Mouse (Mus musculus): ENCODE results near the gene Stx6. TPM values are rescaled to one million over a fixed set of nuclear protein-coding genes. Genes with fewer than 3 reads are reported as not detected.
A peak's percentile ranks its signal among the peaks of the same experiment; 100 is the strongest.

The Stx6 gene
- total RNA-seq, 2 experiments from 2014 or later, result 47.9 to 65.0 TPM

DNA sequence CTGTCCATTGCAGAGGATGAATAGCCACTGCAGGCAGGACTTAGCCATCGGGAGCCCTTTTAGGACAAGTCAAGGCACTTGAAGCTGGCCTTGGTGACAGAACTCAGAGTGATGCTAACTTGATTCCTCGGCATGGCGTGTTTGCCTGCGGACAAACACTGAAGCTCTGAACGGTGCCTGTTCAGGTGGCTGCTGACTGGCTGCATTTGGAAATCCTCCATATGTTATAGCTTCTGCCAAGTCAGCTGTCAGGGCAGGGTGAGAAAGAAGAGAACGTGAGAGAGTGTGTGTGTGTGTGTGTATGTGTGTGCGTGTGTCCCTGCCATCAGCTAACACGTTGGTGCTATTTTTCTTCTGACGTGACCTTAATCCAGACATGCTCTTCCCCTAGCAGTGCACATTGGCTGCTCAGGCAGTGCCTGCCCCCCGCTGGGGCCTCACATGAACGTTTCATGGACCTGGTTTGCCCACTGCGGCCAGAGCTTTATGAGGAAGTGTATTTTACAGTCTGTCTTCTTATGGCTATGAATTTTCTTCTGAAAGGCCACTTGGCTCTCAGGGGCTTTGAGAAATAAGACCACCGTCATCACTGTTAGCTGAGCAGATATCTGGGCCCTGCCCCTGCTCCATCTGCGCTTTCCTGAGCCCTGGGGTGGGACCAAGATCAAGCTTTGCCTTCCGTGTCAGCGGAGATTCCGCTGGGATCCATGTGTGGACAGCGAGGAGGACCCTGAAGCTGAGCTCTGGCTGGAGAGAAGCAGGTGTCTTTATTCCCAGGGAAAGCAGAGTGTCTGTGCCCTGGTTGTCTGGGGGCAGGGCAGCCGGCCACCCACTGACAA is 47.5 kb downstream of the Stx6 start:
- peak; percentile 45 for DNase-seq

DNA sequence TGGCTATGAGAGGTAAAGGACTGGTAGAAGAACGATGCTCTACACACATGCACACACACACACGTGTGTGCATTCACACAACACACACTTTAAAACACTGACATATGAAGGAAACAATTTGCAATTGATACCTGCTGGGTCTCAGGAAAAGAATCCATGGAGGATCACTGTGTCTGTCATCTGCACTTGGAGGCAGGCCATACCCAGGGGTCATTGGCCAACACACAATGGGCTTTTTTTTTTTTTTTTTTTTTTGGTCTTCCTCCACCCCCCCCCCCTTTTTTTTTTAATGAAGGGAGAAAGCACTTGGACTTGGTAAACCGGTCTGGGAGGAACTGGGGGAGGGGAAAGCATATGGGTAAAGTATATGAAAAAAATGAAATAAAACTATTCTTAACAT is 49.3 kb downstream of the Stx6 start:
- DNase-seq, result no peak

DNA sequence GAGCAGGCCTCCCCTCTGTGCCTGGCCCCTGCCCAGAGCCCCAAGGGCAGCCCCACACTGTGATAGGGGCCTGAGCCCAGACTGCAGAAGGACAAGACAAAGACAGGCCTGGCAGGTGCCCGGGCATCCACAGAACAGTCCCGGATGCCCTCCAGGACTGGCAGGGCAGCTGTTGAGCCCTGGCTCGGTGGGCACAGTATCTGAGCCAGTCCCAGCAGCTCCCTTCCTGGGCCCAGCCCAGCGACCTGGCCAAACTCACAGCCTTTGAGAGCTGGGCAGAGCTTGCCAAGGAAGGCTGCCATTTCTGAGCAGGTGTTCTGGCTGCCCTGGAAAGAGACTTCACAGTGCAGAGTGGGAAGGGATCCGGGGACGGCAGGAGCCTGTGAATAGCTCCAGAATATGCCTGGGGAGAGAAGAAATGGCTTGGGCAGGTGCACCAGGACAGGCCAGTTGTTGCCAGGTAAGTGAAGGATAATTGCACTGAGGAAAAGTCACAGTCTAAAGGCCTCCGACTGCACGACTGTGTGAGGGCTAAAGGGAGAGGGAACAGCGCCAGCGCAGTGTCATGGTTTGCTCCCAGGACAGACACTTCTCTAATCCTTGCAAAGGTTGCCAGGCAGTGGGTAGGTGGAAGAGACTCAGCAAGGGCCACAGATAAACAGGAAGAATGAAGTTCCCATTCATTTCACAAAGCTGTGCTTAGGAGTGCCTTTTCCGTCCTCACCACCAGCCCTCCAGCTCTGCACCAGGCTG is 51.7 kb downstream of the Stx6 start:
- no peak for DNase-seq

DNA sequence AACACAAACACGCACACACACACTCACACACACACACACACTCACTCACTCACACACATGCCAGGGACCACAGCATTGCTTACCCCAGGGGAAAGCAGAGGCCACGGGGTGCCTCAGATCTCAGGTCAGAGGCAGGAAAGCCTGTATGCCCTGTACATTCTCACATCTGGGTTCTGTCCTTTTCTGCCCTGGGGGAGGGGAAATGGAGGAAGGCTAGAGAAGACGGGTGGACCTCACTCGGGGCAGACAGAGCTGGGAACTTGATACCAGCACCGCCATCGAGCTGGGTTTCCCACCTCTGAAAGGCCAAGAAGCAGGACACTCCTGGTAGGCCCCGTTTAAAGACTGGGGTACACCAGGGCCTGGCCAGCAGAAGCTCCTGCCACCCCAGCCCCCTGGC is 52.5 kb downstream of the Stx6 start:
- no peak for DNase-seq

DNA sequence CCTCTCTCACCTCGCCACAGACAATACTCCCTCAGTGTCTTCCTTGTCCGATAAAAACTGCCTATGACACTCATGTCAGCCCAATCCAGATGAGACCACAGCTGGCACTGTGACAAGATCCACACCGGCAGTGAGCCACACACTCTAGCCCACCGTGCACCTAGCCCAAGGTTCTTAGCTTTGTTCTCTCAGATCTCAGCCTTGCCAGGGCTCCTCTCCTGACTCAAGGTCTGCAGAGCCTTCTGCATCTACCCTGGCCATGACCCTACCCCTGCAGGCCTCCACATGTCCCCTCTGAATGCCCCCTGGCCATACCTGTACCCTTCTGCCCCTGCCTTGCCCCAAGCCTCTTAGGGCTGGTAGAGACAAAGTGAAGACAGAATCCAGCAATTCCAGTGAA is 53.6 kb downstream of the Stx6 start:
- peak; percentile 59 for DNase-seq

DNA sequence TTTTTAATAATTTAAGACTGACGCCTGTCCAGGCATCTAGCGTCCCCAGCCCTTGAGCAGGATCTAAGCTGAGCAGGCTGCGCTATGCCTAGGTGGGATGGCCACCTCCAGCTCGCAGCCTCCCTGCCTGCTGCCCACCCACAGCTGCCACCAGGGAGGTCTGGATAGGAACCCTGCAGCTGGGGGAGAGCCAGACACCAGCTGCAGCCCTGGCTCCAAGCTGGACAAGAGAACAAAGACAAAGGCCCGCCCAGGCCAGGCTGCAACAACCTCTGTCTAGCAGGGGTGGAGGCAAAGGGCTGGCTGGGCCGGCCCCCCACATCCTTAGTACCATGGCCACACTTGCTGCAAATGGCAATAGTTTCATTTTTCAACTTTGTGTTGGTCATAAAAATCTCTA is 54.0 kb downstream of the Stx6 start:
- peak; percentile 67 for DNase-seq

DNA sequence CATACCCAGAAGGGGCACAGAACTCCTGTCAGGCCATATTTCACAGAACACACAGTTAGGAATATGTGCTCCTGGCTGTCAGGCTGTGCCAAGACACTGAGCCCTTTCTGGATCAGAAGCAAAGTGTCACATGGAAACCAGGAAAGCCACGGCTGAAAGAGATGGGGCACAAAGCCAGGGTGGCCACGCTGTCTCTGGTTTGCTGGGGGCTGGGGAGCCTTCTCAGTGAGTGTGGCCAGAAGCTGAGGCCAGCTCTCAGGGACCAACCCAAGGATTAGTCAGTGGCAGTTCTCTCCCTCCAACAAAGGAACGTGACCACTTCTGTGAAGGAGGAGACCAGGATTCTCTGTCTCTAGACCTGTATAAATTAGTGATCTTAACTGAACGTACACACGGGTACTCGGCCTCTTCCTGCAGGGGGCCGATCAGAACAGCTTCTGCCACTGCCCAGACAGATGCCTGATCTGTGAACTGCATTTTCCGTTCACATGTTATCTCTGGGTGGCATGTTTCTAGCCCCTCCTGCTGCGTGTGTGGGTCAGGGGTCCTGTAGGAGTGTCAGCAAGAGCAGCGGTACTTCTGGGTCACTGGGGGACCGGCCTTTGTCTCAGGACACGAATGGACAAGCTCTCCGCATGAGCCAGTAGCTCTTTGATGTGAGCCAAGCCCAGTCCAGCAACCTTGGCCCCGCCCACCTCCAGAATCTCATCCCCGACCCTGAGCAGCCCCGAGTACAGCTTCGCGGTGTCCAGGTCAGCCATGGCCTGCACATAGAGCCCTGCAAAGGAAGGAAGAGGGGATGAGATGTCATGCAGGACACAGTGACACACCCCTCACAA is 54.6 kb downstream of the Stx6 start:
- peak; percentile 67 for DNase-seq

DNA sequence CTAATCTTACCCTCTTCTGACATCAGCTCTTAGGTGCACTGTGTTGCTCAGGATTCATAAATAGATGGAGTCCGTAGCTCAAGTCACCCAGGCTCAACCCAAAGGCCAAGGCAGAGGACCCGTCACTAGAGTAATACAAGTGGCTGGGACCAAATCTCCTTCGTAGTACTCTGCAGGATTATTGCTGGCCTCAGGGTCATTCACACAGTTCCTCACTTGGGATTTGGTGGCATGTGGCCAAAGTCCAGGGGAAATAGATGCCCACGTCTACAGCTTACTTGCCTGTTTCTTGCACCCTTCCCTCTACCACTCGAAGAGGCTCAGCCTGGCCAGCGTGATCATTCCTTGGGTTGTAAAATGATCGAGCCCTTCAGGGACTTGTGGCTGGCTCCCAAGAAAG is 55.4 kb downstream of the Stx6 start:
- peak; percentile 46 for DNase-seq

DNA sequence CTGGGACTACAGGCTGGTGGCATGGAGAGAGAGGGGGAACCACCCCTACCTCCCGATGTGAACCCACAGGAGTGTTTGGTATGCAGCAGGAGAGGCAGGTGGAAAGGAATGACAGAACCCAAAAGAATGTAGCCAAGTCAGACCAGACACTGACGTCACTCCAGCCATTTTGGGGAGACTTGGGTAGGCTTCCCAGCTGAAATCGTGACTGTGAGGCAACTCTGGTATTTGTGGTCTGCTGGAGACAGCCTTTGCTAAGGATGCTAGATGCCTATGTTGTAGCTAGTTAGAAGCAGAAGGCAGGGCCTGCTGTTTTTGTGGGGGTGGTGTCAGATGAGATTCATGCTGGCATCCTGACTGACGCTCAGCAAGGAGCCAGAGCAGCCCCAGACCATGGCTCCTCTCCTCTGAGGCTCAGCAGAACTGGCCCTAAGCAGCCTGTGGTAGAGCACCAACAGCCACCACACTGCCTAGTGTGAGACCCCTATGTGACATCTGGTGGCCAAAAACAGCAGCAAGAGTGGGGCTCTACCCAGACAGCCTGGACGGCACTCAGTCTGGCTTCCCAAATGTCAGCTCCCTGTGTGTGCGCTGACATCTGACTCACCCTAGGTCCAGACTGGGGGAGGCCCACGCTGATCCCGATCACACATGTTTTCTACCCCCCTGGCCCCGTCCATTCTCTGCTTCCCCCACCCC is 56.7 kb downstream of the Stx6 start:
- no peak for DNase-seq

DNA sequence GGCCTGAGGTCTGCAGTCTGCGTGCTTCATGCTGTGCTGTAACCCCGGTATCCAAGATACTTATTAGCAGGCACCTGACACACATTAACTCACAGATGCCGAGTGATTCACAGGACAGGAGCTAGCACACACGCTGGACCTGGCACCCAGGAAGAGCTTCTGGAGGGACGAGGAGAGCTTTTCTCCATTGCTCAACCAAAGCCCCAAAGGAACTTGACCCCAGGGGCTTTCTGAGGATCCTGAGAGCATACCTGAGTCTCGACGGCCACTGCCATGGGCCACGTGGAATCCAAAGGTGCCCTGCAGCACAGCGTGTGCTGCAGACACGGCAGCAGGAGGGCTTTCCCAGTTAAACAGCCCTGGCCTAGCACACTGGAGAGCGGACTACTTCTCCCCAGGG is 57.8 kb downstream of the Stx6 start:
- DNase-seq, result no peak

DNA sequence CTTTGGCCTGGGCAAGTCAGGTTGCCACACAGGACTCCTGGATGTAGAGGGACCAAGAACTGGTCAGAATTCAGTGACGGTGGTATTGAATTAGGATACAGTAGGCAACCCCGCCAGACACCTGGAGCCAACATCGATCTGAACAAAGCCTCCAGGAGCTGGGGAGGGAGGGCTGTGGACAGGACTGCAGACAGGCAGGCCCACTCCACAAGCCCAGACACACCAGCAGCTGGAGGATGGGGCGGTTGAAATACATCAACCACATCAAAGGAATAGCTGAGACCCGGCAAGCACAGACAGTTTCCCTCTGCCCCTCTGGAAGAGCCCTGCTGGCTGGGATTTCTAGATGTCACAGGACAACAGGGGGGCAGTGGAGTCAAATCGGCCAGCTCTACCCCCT is 58.3 kb downstream of the Stx6 start:
- DNase-seq, result no peak

DNA sequence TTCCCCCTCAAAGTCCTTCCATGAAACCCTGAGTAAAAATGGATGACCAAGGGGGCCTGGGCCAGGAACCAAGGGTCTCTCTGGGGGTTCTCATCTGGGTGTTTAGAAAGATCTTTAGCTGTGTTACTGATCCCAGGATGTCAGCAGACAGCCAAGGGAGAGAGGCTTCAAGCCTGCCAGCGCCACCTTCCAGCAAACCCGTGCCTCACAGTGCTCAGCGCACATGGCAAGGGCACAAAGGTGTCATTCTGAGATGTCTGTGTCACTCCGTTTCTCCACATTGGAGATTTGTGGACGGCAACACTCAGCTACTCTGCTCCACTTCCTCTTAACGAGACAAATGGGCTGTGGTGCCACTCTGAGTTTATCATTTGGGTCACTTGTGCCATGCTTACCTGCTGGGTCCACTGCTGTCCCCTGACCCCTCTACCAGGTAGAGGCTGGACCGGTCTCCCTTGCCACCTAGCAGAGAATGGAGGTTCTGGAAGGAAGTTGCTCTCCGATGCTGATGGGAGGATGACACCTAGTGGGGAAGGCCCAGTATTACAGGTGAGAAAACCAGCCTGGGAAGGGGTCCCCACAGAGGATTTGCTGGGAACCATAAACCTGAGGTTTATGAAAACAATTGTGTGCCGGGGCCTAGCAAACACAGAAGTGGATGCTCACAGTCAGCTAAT is 59.5 kb downstream of the Stx6 start:
- peak; percentile 68 for DNase-seq

DNA sequence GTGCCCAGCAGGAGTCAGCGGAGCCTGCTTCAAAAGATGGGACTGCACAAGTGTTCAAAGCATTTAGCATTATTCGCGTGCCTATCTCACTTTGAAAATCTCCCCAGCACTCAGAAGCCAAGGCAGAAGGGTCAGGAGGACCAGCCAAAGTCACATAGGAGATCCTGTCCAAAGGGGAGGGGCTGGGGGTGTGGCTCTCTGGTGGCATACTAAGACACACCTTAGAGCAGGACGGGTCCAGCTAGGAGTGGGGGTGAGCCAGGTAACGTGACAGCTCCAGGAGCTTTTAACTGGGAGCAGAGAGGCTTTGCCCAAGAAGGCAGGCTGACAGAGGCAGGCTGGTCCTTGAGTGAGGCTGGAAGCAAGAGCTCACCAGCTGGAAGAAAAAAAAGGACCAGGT is 60.4 kb downstream of the Stx6 start:
- DNase-seq, result no peak

DNA sequence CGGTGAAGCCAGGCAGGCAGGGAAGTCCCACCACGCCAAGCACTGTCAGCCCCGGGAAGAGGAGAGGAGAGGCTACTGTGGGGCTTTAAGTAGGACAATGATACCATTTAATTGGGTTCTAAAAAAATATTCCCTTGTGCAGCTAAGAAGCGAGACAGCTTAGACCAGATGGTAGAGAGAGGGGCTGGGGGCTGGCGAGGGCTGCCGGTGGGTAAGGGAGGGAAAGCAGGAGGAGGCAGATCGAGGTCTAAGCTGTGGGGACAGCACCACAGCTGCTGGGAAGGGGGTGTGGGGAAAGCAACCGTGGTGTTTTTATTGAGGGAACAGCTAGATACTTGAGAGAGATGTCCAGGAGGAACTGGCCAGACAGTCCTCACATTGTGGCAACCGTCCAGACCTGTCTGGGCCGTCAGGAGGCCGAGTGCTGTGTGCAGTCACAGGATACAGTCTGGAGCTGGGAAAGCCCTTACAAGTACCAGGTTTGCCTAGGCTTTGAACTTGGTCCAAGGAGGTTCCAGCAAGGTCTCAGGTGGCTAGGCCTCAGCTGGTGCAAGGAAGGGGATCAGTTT is 63.7 kb downstream of the Stx6 start:
- no peak for DNase-seq

DNA sequence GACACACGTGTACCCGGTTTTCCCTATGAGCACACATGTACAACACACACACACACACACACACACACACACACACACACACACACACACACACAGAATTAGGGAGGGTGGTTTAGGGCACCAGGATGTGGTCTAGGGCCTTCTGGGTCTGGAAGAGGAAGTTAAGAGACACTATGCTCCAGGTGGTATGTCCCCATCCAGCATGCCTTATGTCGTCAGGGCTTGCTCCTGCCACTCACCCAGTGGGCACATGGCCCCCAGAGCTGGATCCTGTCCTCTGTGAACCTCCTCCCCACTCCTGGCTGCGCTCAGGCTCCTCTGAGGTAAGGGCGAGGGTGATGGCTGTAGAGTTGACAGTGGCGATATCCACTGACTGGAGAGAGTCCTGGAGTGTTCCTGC is 64.5 kb downstream of the Stx6 start:
- DNase-seq, result no peak

DNA sequence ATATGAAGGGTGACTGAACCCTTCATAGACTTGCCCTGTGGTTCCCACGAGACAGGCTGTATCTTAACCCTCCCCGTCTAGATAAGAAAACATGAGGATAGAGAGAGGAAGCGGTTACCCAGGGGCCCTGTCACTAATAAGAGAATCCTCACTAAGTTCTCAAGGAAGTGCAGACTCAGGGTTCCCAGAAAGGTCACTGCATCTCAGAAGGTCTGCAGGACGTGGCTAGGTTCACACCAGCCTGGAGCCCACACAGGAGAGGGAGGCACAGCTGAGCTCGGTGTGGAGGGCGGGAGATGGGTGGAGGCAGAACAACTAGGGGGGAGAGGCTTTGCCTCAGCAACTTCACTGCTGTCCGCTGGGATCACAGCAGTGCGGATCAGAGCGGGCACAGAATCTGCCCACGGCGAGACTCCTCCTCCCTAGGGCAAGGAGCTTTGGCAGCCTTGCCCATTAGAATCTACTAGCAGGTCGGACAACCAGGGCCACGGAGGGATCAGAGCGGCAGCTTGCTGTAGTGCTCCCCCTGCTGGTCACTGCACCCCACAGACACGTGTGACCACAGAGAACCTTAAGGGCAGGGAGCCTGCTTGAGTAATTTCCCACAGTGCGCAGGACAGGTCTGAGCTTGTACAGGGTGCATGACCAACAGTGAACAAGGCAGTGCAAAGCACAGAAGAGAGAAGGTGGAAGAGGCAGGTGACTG is 65.5 kb downstream of the Stx6 start:
- DNase-seq, result peak; percentile 92

DNA sequence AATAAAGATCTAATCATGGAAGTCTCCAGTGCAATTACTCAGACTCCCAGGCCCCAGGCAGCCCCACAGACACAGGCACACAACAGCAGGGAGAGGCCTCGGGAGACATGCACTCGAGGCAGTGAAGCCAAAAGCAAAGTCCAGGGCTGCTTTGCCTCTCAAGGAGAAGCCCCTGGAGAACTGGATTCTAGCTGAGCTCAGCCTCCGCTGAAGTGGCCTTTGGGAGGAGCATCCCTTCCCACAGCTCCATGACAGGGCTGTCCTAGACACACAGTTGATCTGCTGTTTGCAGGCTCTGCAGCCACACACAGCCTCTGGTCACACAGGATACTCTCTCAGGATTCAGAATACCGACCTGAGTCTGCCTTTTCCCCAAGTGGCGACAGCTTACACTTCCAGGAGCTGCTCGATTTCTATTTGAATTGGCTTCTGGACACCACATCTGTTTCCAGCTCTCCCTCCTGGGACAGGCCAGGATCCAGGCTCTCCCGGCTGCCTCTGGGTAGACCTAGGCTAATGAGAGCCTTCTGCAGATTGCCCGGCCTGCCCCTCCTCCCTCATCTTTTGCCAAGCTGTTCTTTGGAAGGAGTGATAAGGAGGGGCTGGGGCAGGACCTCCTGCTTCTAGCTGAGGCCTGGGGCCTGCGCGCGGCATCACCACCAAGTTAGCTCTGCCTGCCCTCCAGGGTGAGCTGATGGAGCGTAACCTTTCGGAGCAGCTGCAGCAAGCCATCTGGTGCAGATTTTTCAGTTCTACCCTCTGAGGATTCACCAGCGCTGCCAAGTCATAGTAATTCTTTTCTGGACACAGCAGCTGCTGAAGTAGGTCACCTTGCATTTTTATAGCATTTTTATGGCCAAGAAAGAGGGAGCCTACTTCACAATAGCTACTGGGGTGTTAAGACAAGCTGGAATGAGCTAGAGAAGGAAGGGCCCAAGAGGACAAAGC is 71.2 kb downstream of the Stx6 start:
- peak; percentile 60 for DNase-seq

DNA sequence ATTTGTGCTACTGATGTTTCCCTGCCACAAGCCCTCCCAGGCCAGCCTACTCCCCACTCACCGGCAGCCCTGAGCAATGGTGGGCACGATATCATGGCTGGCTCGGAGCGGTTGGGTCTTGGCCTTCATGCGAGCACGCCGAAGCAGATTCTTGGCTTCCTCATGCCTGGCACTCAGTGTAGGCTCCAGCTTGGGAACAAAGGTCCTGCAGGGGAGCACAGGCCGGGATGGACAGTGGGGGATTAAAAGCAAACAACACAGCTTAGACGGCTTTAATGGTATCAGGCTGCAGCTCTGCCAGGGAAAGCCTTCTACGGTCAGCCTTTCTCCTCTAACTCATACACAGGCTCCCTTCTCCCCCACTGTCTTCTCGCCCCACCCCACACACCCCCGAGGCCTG is 73.9 kb downstream of the Stx6 start:
- DNase-seq, result no peak

DNA sequence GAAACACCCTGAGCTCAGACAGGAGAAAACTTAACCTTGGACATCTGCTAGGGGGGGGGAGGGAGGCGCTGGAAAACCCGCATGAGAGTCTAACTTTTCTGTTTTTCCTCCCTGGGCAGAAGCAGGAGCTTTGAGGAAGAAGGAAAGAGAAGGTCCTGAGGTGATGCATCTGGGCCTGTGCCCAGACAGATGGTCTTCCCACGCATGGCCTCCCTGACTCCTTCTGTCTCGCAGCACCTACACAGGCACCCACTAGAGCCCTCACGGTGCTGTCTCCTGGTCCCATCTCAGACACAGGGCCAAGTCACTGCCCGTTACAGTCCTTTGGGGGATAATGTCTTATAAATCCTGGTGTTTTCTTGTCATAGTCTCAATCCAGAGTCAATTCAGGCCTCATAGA is 74.3 kb downstream of the Stx6 start:
- no peak for DNase-seq

Data from adrenal gland, postnatal 10 days (tissue).